Mouse (Mus musculus) cerebellum, adult (tissue): Measurements from ENCODE around the gene Nrip1.
A peak's percentile ranks its signal among the peaks of the same experiment; 100 is the strongest.

Experiments
- ATAC-seq: cut with Nextera tagmentation; 2 replicates; pipeline ENCODE4 v1.9.2; 2017; ENCODE audit warnings: mild to moderate bottlenecking, moderate library complexity, mixed read lengths; ENCODE audit not compliant: insufficient number of reproducible peaks, low FRiP score, low TSS enrichment

The Nrip1 gene

GRCm38 (mm10) chr16:76291366-76291765, 82.3 kb downstream of the Nrip1 start:
- no peak for ATAC-seq

GRCm38 (mm10) chr16:76289495-76289894, 84.1 kb downstream of the Nrip1 start:
- no peak for ATAC-seq

- no peak for ATAC-seq
These were observed 89.8 kb downstream of the Nrip1 start for GRCm38 (mm10) chr16:76283796-76284195.

GRCm38 (mm10) chr16:76281850-76282249, 91.8 kb downstream of the Nrip1 start:
- no peak for ATAC-seq

- ATAC-seq = no peak
These were observed 93.3 kb downstream of the Nrip1 start for GRCm38 (mm10) chr16:76280365-76280764.

- no peak for ATAC-seq
These were observed 97.4 kb downstream of the Nrip1 start for GRCm38 (mm10) chr16:76276271-76276670.

GRCm38 (mm10) chr16:76275584-76275983, 98.0 kb downstream of the Nrip1 start:
- ATAC-seq = no peak

GRCm38 (mm10) chr16:76275166-76275565, 98.5 kb downstream of the Nrip1 start:
- ATAC-seq = peak; percentile 92

GRCm38 (mm10) chr16:76266635-76267268, 106.9 kb downstream of the Nrip1 start:
- ATAC-seq = no peak

GRCm38 (mm10) chr16:76265874-76266273, 107.8 kb downstream of the Nrip1 start:
- ATAC-seq = no peak

- ATAC-seq = no peak
These were observed 108.3 kb downstream of the Nrip1 start for GRCm38 (mm10) chr16:76265301-76265700.

- no peak for ATAC-seq
These were observed 110.2 kb downstream of the Nrip1 start for GRCm38 (mm10) chr16:76263393-76263792.

GRCm38 (mm10) chr16:76260296-76260695, 113.3 kb downstream of the Nrip1 start:
- ATAC-seq = no peak

GRCm38 (mm10) chr16:76251826-76252225, 121.8 kb downstream of the Nrip1 start:
- peak; percentile 99 for ATAC-seq

- ATAC-seq = no peak
These were observed 124.1 kb downstream of the Nrip1 start for GRCm38 (mm10) chr16:76249345-76250091.

- peak; percentile 45; the same call in 1 of the 2 replicates for ATAC-seq
These were observed 130.8 kb downstream of the Nrip1 start for GRCm38 (mm10) chr16:76242850-76243249.

- ATAC-seq = no peak
These were observed 132.4 kb downstream of the Nrip1 start for GRCm38 (mm10) chr16:76241266-76241665.

- ATAC-seq = no peak
These were observed 134.3 kb downstream of the Nrip1 start for GRCm38 (mm10) chr16:76239353-76239752.

GRCm38 (mm10) chr16:76238784-76239183, 134.8 kb downstream of the Nrip1 start:
- no peak for ATAC-seq
